Mouse (Mus musculus) retina, postnatal 7 days (tissue): ENCODE measurements at regions not wholly inside any gene's neighbourhood (a gene's known extent, or its start where the extent isn't known, plus 50 kb on each side); places are given as distances from the start of the nearest gene placed in this dataset.

Experiments
- DNase-seq: peaks from one replicate; pipeline ENCODE4 v3.0.0-alpha.2; 2012; ENCODE audit warnings: low read depth, low spot score

DNA sequence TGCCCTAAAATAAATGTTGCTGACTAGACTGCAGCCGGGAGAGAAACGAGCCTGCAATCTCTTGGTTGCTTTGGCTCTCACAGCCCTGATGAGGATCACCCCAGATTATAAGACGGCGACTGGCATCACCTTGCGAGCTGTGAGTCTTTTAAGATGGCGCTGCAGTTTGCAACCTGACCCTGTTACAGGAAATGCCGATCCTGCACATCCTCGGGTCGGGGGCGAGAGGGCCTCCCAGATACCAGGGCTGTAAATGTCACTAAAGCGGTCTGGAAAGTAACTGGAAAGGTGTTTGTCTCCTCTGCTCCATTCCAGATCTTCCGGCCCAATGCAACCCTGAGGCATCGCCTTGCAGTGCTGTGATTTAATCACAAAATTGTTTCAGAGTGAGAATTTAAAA, 53.4 kb downstream of the Cartpt start:
- no peak for DNase-seq

- DNase-seq, result peak; percentile 25
These were observed 58.3 kb downstream of the Cartpt start for GRCm38 (mm10) chr13:99842626-99843025.

DNA sequence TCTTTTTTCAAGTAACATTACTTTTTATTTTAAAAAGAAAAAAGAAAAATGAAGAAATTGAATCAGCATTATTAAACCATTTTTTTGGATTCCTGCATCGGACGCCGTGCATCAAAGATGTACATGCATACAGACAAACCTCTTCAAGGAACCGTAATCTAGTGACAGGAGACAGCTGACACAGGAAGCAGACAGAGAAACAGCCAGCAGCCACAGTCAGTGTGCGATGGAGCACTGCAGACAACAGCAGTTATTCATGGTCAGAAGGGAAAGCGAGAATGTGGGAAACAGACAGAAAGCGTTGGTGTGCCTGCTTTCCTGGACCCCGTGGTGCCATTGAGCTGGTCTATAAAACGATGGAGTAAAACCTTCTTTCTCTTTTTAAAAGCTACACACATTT, 61.4 kb downstream of the Cartpt start:
- no peak for DNase-seq

GRCm38 (mm10) chr13:99837772-99838425, 63.0 kb downstream of the Cartpt start:
- DNase-seq, result peak; percentile 78

- no peak for DNase-seq
These were observed 63.7 kb downstream of the Cartpt start for GRCm38 (mm10) chr13:99837180-99837579.

- no peak for DNase-seq
These were observed 64.3 kb downstream of the Cartpt start for GRCm38 (mm10) chr13:99836586-99836985.

DNA sequence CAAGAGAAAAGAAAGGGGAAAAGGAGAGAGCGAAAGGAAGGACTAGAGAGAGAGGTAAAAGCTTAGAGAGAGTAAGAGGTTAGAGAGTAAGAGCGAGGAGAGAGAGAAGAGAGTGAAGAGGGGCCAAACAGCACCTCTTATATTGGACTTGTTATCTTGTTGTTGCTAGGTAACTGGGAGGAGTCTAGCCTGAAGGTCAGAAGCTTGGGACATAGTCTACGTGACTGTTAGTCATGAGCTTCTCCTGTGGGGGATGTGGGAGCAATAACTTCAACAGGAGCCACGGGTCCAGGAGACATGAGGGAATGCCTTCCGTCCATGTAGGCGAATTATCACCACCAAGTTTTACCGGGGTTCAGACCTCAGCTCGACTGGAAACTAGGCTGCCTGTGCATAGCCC, 65.4 kb downstream of the Cartpt start:
- no peak for DNase-seq

GRCm38 (mm10) chr13:99830080-99830724, 70.7 kb downstream of the Cartpt start:
- DNase-seq, result no peak

- no peak for DNase-seq
These were observed 73.3 kb downstream of the Cartpt start for GRCm38 (mm10) chr13:99827573-99827972.

DNA sequence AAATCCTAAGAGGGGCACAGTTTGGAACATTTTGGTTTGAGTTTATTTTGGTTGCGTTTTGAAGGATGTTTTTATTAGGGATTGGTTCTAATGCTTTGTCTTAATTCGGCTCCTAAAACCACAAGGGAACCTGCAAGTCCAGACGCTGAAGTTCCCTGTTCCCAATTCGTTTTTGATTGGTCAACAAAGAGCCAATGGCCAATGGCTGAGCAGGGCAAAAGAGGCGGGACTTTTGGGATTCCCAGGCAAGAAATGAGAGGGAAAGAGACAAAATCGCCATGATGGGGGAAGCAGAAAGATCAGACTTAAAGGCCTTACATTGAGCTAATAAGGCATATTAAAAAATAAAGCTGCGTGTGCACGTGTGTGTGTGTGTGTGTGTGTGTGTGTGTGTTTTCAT, 76.3 kb downstream of the Cartpt start:
- no peak for DNase-seq

DNA sequence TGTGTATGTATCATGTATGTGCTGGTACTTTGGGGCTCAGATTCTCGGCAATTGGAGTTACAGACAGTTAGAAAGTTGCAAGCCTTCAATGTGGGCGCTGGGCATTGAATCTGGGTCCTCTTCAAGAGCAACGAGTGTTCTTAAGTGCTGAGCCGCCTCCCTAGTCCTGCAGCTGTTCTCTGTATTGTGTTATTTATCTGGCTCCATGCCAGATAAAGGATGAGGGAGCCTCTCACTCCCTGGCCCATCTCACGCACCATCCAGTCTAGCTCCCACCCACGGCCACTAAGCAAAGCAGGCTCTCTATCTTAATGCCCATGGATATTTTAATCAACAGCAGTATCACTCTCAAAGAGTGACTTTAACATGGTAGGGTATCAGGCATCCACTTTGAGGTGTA, 84.2 kb downstream of the Cartpt start:
- DNase-seq, result no peak

- no peak for DNase-seq
These were observed 85.1 kb downstream of the Cartpt start for GRCm38 (mm10) chr13:99815786-99816185.

DNA sequence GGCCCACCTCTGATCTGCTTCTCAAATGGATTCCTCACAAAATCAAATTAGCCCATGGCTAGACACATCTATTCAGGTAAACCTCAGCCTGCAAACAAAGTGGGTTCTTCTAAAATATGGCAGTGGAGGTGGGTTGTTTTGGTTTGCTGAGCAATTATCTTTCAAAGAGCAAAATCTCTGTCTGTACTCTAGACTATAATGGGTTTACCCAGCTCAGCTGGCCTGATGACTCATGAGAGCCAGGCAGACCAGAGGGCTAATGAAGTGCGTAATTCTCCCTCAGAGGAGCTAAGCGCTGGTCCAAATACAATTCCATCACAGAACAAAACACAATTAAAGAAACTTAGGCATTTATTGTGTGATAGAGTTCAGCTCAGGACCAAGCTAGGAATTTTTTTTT, 86.1 kb downstream of the Cartpt start:
- no peak for DNase-seq

DNA sequence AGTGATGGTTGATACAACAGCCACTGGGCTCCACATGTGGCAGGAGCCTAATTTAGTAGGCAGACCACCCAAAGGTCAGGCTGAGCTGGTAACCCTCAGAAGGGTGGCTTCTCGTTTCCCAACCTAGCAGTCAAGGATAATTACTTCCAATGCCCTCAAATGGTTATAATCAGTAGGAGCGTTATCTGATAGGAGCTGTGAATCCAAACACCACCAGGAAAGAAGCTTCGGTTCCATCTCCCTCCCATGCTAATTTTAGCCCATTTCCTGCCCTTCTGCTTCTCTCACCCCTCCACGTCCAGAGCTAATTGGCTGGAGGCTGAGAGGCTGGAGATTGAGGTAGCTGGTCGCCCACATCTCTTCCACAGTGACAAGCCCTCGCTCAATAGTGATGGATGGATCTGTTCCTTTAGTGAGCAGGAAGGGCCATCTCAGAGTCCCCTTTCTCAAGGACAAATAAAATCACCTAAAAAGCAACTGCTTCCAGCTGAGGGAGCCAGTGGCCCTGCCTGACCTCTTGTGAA, 86.8 kb downstream of the Cartpt start:
- DNase-seq, result no peak

GRCm38 (mm10) chr13:99794448-99794847, 106.4 kb downstream of the Cartpt start:
- DNase-seq, result no peak

DNA sequence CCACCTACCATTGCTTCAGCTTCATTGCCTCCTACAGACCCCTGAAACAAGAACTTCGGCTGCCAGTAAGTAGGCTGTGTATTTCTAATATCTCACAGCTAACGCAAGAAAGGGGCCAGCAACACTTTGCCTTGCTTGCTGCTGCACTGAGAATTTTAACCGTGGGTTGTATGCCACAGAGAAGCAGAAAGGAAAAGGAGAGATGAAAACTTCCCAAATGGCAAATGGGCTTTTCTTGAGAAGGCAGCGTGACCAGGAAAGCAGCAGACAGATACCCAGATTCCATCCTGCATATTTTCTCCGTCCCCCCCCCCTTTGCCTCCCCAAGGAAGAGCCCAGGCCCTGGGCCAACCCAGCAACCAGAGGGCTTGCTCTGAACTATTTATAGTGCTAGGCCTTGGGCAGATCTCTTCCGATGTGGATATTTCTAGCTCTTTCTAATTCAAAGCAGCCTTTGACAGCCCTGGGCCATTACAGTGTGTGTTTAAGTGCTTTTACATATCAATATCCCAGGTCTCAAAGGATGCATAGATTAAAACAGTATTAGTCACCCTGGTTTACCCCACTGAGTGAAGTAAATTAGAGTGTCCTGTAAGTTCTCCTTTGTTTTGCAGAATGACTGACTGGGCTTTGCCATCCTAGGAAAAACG, 107.0 kb downstream of the Cartpt start:
- no peak for DNase-seq

GRCm38 (mm10) chr13:99793001-99793400, 107.9 kb downstream of the Cartpt start:
- DNase-seq, result no peak

GRCm38 (mm10) chr13:99790951-99791350, 109.9 kb downstream of the Cartpt start:
- DNase-seq, result no peak

DNA sequence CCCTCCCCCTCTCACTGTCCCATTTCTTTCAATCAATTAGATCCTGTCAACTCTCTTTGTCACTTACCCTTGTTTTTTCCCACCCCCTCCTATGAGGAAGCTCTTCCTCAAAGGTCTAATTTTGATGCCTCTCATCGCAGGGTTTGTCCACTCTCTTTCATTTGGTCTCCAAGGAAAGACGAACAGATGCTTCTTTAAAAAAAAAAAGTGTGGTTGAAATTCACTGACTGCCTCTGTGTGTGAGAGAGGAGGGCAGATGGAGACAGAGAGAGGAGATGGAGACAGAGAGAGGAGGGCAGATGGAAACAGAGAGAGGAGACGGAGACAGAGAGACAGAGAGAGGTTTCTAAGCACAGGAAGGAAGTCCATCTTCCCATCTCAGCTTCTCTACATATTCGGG, 113.1 kb downstream of the Cartpt start:
- DNase-seq, result no peak

GRCm38 (mm10) chr13:99785427-99785826, 115.5 kb downstream of the Cartpt start:
- no peak for DNase-seq

GRCm38 (mm10) chr13:99784314-99784713, 116.6 kb downstream of the Cartpt start:
- DNase-seq, result no peak

GRCm38 (mm10) chr13:99782883-99783721, 117.8 kb downstream of the Cartpt start:
- no peak for DNase-seq
